Mouse (Mus musculus) lung, adult 2 months (tissue): ENCODE results near the gene Ooep.

Source experiments
- CTCF ChIP-seq: fragments of 200-500 bp; IDR thresholded peaks from 2 replicates; pipeline ENCODE4 v1.5.1; 2011; ENCODE audit warnings: mild to moderate bottlenecking, low read length, control low read depth; ENCODE audit not compliant: insufficient read depth
- POLR2A ChIP-seq: fragments of 200-500 bp; IDR thresholded peaks from 2 replicates; pipeline ENCODE4 v1.6.1; 2011; ENCODE audit warnings: low read depth, mild to moderate bottlenecking, control low read depth, low read length, borderline replicate concordance; ENCODE audit errors: extremely low read depth

DNA sequence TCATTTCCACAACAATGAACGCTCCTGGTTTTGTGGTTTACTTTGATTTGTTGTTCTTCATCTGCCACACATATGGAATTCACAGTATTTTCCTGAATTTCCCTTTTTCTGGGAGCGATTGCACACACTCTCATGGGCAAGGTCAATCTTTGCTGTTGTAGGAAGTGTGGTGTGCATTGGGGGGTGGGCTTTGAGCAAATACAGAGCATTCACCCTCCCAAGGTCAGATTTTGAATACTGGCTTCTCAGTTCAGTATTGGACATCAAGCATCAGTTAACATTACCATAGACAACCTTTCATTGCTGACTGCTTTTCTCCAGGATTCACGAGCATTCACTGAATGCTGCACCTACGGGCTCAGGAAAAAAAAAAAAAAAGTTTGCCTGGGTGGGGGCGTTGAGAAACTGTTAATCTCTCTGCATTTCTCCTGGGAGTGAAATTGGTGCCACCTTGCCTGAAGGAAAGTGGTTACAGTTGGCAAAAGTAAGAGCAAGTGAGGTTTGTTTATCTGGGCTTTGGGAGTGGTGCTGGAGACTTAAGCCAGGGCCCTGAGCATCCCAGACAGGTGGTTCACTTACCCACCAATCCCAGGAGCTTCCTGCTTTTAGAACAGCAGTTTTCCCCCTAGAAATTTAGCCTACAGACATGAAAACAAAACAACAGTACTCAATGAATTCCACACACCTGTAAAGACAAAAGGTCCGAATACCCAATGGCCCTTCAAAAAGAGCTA, 18.6 kb downstream of the Ooep start:
- TF ChIP-seq CTCF: no peak
- no peak for TF ChIP-seq POLR2A
